Mouse (Mus musculus): ENCODE data around the gene Fam129c. TPM values are rescaled to one million over a fixed set of nuclear protein-coding genes. Genes with fewer than 3 reads are reported as not detected.

The Fam129c gene
- polyA plus RNA-seq, 1 experiment from 2014 or later = 6.9 TPM

DNA sequence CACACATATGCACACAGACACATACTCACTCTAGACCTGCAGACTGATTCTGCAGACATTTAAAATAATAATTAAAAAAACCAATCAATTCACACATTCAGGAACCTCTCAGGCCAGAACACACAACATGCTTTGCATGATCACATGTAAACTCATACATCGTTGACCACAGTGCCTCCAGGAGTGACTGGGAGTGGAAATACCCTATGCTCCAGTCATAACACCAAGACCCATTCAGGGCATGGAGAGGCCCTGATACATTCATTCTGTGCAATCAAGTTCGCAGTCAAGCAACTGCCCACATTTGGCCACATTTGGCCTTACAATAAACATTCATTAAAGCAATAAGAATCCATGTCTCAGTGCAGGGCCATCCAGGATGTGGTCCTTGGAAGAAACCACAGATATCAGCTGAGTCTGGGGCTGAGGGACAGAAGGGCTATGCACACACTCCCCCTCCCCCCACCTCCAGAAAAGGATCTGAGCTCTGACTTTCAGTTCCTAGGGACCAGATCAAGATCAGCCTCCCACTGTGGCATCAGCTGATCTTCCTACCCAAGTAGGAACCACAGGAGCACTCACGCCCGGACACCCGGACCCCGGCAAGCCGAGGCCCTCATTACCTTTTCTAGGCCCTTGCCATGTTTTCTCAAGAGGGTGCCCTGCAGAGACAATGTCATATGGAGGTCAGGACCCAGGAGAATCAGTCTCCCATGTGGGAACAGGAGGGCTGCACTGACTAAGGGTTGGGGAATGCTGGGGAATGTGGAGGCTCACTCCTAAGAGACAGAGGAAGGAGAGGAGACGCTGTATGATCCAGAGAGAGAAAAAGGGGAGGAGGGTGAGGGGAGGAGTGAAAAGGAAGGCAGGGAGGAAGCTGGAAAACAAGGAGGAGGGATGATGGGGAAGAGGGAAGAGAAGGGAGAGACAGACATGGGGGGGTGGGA lies 40.0 kb downstream of the Fam129c start:
- WGBS = 68% methylated on average over 8 of the region's 8 CpGs
- H3K4me1 ChIP-seq = no peaks in the 10 kb centered on the region
- peaks cover 53% of the 10 kb centered on the region for H3K27me3 ChIP-seq
- no peak overlapping the region for H3K4me2 ChIP-seq (replicated peaks)
- H3K9ac ChIP-seq (replicated peaks) = 0 out of 2 replicates have a peak overlapping the region, but pooled peaks have one; percentile 1
- peaks cover 12% of the 10 kb centered on the region for H3K9me3 ChIP-seq
- no peak for ATAC-seq (ENCODE audit: low FRiP score, low read depth)
- peaks cover 21% of the 10 kb centered on the region; the same call in 1 of the 2 replicates for H3K36me3 ChIP-seq
- no peak overlapping the region for H3K27ac ChIP-seq (replicated peaks)
- no peak overlapping the region for H3K4me3 ChIP-seq

DNA sequence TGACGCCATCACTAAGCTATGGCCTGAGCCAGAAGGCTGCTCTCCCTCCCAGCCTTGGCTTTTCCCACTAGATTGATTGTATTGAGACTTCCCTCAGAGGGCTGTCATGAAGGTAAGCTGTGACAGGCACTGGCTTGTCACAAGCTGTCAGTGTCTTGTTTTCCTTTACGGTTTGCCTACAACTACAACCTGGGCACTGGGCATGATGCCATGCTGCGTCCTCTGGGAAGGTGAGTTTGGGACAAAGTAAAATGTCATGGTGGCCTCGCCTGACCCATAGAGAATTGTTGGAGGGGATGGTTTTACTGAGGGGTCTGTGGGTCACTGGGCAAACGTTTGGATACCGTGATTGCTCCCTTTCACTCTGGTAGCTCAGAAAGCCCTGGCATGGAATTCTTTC lies 40.9 kb downstream of the Fam129c start:
- 0 out of 2 replicates have a peak, but pooled peaks cover 3% of the 10 kb centered on the region for H3K9me3 ChIP-seq
- H3K4me1 ChIP-seq = no peaks in the 10 kb centered on the region
- H3K4me3 ChIP-seq = no peak overlapping the region
- no peak overlapping the region for H3K27ac ChIP-seq (replicated peaks)
- ATAC-seq (ENCODE audit: low FRiP score, low read depth) = no peak
- 81% methylated on average over 6 of the region's 6 CpGs for WGBS
- no peak overlapping the region for H3K4me2 ChIP-seq (replicated peaks)
- H3K36me3 ChIP-seq = peaks cover 17% of the 10 kb centered on the region; the same call in 1 of the 2 replicates
- peaks cover 49% of the 10 kb centered on the region for H3K27me3 ChIP-seq
- no peak overlapping the region for H3K9ac ChIP-seq (replicated peaks)

DNA sequence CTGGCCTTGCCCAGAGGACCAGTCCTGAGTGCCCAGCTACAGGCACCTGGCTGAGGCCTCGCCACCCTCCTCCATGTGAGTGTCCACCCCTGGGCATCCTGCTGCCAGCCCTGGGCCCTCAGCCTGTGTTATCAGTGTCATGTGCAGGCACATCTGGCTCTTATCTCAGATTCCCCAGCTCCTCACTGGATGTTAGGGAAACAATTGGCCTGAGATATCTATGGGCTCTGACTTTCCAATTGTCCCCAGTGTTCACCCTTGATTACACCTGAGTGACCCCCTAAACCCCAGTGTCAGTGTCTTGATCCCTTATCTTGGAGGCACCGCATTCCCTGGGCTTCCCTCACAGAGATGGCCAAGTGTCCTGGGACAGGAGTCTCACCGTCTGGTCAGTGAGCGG lies 41.9 kb downstream of the Fam129c start:
- WGBS = 90% methylated on average over 4 of the region's 4 CpGs
- no peak overlapping the region for H3K4me3 ChIP-seq

DNA sequence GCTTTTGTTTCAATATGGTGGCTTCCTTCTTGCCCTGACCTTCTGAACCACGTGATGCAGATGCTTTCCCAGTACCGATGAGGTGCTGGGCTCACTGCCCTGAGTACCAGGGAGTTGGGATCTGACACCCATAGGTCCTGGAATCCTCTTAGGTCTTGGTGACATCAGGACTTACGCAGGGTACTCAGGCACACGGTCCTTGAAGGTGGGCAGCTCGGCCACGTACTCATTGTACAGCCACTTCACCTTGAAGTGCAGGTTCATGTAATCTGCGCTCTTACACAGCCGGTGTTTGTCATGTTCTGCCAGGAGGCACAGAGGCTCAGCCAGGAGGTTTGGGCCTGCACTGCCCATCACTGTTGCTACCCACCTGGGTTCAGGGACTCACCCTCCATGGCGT lies 48.1 kb downstream of the Fam129c start:
- 85% methylated on average over 9 of the region's 9 CpGs for WGBS
- Histone ChIP-seq H3K4me3 (no peak overlapping the region), H3K4me2 (replicated peaks) (no peak overlapping the region), H3K9me3 (no peaks in the 10 kb centered on the region), H3K36me3 (peaks cover 32% of the 10 kb centered on the region), H3K4me1 (no peaks in the 10 kb centered on the region), H3K9ac (replicated peaks) (no peak overlapping the region), H3K27ac (replicated peaks) (no peak overlapping the region), H3K27me3 (0 out of 2 replicates have a peak, but pooled peaks cover 9% of the 10 kb centered on the region)
- ATAC-seq (ENCODE audit: low FRiP score, low read depth) = no peak

More for the DNA sequence above, 41.9 kb downstream of the Fam129c start:
- ATAC-seq (ENCODE audit: low FRiP score, low read depth) = no peak
- Histone ChIP-seq H3K4me2 (replicated peaks) (no peak overlapping the region), H3K4me1 (no peaks in the 10 kb centered on the region), H3K27ac (replicated peaks) (no peak overlapping the region), H3K9me3 (no peaks in the 10 kb centered on the region), H3K27me3 (peaks cover 42% of the 10 kb centered on the region), H3K36me3 (peaks cover 18% of the 10 kb centered on the region; the same call in 1 of the 2 replicates), H3K9ac (replicated peaks) (no peak overlapping the region)

DNA sequence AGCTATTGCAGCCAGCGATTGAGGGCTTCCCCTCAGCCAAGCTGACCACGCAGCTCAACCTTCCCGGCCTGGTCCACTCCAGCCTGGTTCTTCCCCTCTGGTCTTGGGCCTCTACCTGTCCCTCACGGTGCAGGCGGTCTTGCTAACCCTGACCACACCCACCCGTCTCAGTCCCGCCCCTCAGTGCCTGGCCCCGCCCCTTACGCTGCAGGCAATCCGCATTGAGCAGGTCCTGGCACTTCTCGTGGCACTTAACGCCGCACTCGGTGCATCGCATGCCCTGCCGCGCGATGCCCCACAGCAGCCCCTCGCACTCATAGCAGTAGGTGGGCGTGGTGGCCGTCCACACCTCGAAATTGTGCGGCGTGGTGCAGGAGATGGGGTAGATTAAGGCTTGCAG lies 57.2 kb downstream of the Fam129c start:
- H3K9me3 ChIP-seq = no peaks in the 10 kb centered on the region
- H3K36me3 ChIP-seq = peaks cover 20% of the 10 kb centered on the region
- H3K27ac ChIP-seq (replicated peaks) = no peak overlapping the region
- H3K27me3 ChIP-seq = peaks cover 74% of the 10 kb centered on the region
- peak; percentile 42 for ATAC-seq (ENCODE audit: low FRiP score, low read depth)
- H3K9ac ChIP-seq (replicated peaks) = no peak overlapping the region
- H3K4me3 ChIP-seq = peak overlapping the region; percentile 15
- peaks cover 7% of the 10 kb centered on the region; the same call in 1 of the 2 replicates for H3K4me1 ChIP-seq
- H3K4me2 ChIP-seq (replicated peaks) = peak overlapping the region; percentile 44
- 1% methylated on average over 24 of the region's 24 CpGs for WGBS

Small RNA genes lying within 50 kb of the gene (microRNA-seq; reads per million reads assigned to microRNA genes)
- 0.93 reads per million for gene Mir6769b

Other genes with a start within 250 kb of the Fam129c start
- 75.8 and 82.5 TPM in 2 replicates for gene Use1, start 230.8 kb upstream of the Fam129c start, polyA plus RNA-seq (2016; fragmentation: Nextera tagmentation; extraction: Ambion mirVana)
- 4.5 and 6.3 TPM in 2 replicates for gene Ocel1, start 226.3 kb upstream of the Fam129c start, polyA plus RNA-seq (2016; fragmentation: Nextera tagmentation; extraction: Ambion mirVana)
- 54.4 and 58.5 TPM in 2 replicates for gene Nr2f6, start 215.7 kb upstream of the Fam129c start, polyA plus RNA-seq (2016; fragmentation: Nextera tagmentation; extraction: Ambion mirVana)
- 5.6 and 5.9 TPM in 2 replicates for gene Ushbp1, start 201.8 kb upstream of the Fam129c start, polyA plus RNA-seq (2016; fragmentation: Nextera tagmentation; extraction: Ambion mirVana)
- 91.7 and 102 TPM in 2 replicates for gene Babam1, start 200.8 kb upstream of the Fam129c start, polyA plus RNA-seq (2016; fragmentation: Nextera tagmentation; extraction: Ambion mirVana)
- 34.8 and 39.1 TPM in 2 replicates for gene Ankle1, start 191.6 kb upstream of the Fam129c start, polyA plus RNA-seq (2016; fragmentation: Nextera tagmentation; extraction: Ambion mirVana)
- gene Abhd8, start 134.0 kb upstream of the Fam129c start, polyA plus RNA-seq (2016; fragmentation: Nextera tagmentation; extraction: Ambion mirVana) = 109 and 111 TPM in 2 replicates
- 235 and 245 TPM in 2 replicates for gene Mrpl34, start 132.7 kb upstream of the Fam129c start, polyA plus RNA-seq (2016; fragmentation: Nextera tagmentation; extraction: Ambion mirVana)
- 145 and 152 TPM in 2 replicates for gene Dda1, start 128.4 kb upstream of the Fam129c start, polyA plus RNA-seq (2016; fragmentation: Nextera tagmentation; extraction: Ambion mirVana)
- gene Ano8, start 111.7 kb upstream of the Fam129c start, polyA plus RNA-seq (2016; fragmentation: Nextera tagmentation; extraction: Ambion mirVana) = 14.2 and 18.7 TPM in 2 replicates
- 15.5 and 18.3 TPM in 2 replicates for gene Gtpbp3, start 109.5 kb upstream of the Fam129c start, polyA plus RNA-seq (2016; fragmentation: Nextera tagmentation; extraction: Ambion mirVana)
- 26.9 and 29.5 TPM in 2 replicates for gene Plvap, start 85.9 kb upstream of the Fam129c start, polyA plus RNA-seq (2016; fragmentation: Nextera tagmentation; extraction: Ambion mirVana)
- gene Ccdc194, start 71.9 kb upstream of the Fam129c start, polyA plus RNA-seq (2016; fragmentation: Nextera tagmentation; extraction: Ambion mirVana) = 0.13 and 0.41 TPM in 2 replicates
- 13.1 and 14.5 TPM in 2 replicates for gene Bst2, start 60.2 kb upstream of the Fam129c start, polyA plus RNA-seq (2016; fragmentation: Nextera tagmentation; extraction: Ambion mirVana)
- 54.0 and 57.0 TPM in 2 replicates for gene Mvb12a, start 54.7 kb upstream of the Fam129c start, polyA plus RNA-seq (2016; fragmentation: Nextera tagmentation; extraction: Ambion mirVana)
- 0.14 TPM in 2 replicates for gene Tmem221, start 38.8 kb upstream of the Fam129c start, polyA plus RNA-seq (2016; fragmentation: Nextera tagmentation; extraction: Ambion mirVana)
- not detected in 2 replicates for gene Nxnl1, start 31.0 kb upstream of the Fam129c start, polyA plus RNA-seq (2016; fragmentation: Nextera tagmentation; extraction: Ambion mirVana)
- 38.4 and 44.4 TPM in 2 replicates for gene Slc27a1, start 28.8 kb upstream of the Fam129c start, polyA plus RNA-seq (2016; fragmentation: Nextera tagmentation; extraction: Ambion mirVana)
- gene Pgls, start 5.5 kb upstream of the Fam129c start, polyA plus RNA-seq (2016; fragmentation: Nextera tagmentation; extraction: Ambion mirVana) = 215 and 216 TPM in 2 replicates
- 52.1 and 56.2 TPM in 2 replicates for gene Colgalt1, start 13.3 kb downstream of the Fam129c start, polyA plus RNA-seq (2016; fragmentation: Nextera tagmentation; extraction: Ambion mirVana)
- gene Unc13a, start 74.1 kb downstream of the Fam129c start, polyA plus RNA-seq (2016; fragmentation: Nextera tagmentation; extraction: Ambion mirVana) = 12.8 and 16.9 TPM in 2 replicates
- 3.3 and 3.4 TPM in 2 replicates for gene Jak3, start 78.6 kb downstream of the Fam129c start, polyA plus RNA-seq (2016; fragmentation: Nextera tagmentation; extraction: Ambion mirVana)
- gene Insl3, start 91.6 kb downstream of the Fam129c start, polyA plus RNA-seq (2016; fragmentation: Nextera tagmentation; extraction: Ambion mirVana) = not detected in 2 replicates
- 0.55 and 0.66 TPM in 2 replicates for gene B3gnt3, start 104.1 kb downstream of the Fam129c start, polyA plus RNA-seq (2016; fragmentation: Nextera tagmentation; extraction: Ambion mirVana)
- 39.2 and 43.7 TPM in 2 replicates for gene Fcho1, start 128.1 kb downstream of the Fam129c start, polyA plus RNA-seq (2016; fragmentation: Nextera tagmentation; extraction: Ambion mirVana)